Mouse (Mus musculus) adipocyte (in vitro differentiated cells): ENCODE measurements around the gene Lhpp.

ENCODE experiments used
- DNase-seq: peaks from one replicate; pipeline ENCODE4 v3.0.0-alpha.2; 2016; ENCODE audit warnings: low spot score

The Lhpp gene

GRCm38 (mm10) chr7:132682336-132682735 lies 71.9 kb downstream of the Lhpp start:
- DNase-seq = no peak

- no peak for DNase-seq
Measured at GRCm38 (mm10) chr7:132682901-132683300, 72.5 kb downstream of the Lhpp start.

- no peak for DNase-seq
Measured at GRCm38 (mm10) chr7:132683923-132684322, 73.5 kb downstream of the Lhpp start.

- DNase-seq = no peak
Measured at GRCm38 (mm10) chr7:132686515-132686914, 76.1 kb downstream of the Lhpp start.

- peak; percentile 78 for DNase-seq
Measured at GRCm38 (mm10) chr7:132687897-132688296, 77.5 kb downstream of the Lhpp start.

GRCm38 (mm10) chr7:132688721-132689120 lies 78.3 kb downstream of the Lhpp start:
- no peak for DNase-seq

GRCm38 (mm10) chr7:132689722-132690121 lies 79.3 kb downstream of the Lhpp start:
- no peak for DNase-seq

- DNase-seq = no peak
Measured at GRCm38 (mm10) chr7:132690716-132691472, 80.5 kb downstream of the Lhpp start.

- DNase-seq = peak; percentile 40
Measured at GRCm38 (mm10) chr7:132692719-132693118, 82.3 kb downstream of the Lhpp start.

- no peak for DNase-seq
Measured at GRCm38 (mm10) chr7:132693561-132693960, 83.1 kb downstream of the Lhpp start.

- peak; percentile 44 for DNase-seq
Measured at GRCm38 (mm10) chr7:132697258-132697796, 86.9 kb downstream of the Lhpp start.

- DNase-seq = no peak
Measured at GRCm38 (mm10) chr7:132698737-132699136, 88.3 kb downstream of the Lhpp start.

GRCm38 (mm10) chr7:132699165-132699564 lies 88.7 kb downstream of the Lhpp start:
- DNase-seq = peak; percentile 42

GRCm38 (mm10) chr7:132699639-132700038 lies 89.2 kb downstream of the Lhpp start:
- DNase-seq = no peak

- DNase-seq = no peak
Measured at GRCm38 (mm10) chr7:132700107-132700506, 89.7 kb downstream of the Lhpp start.

- no peak for DNase-seq
Measured at GRCm38 (mm10) chr7:132701412-132701811, 91.0 kb downstream of the Lhpp start.

GRCm38 (mm10) chr7:132702024-132702423 lies 91.6 kb downstream of the Lhpp start:
- no peak for DNase-seq

GRCm38 (mm10) chr7:132702492-132703070 lies 92.1 kb downstream of the Lhpp start:
- DNase-seq = no peak

GRCm38 (mm10) chr7:132703515-132704309 lies 93.3 kb downstream of the Lhpp start:
- DNase-seq = no peak

- DNase-seq = peak; percentile 73
Measured at GRCm38 (mm10) chr7:132704310-132704875, 94.0 kb downstream of the Lhpp start.

GRCm38 (mm10) chr7:132705130-132705529 lies 94.7 kb downstream of the Lhpp start:
- DNase-seq = peak; percentile 42

GRCm38 (mm10) chr7:132711579-132711978 lies 101.1 kb downstream of the Lhpp start:
- no peak for DNase-seq
